Mouse (Mus musculus) midbrain, embryonic 11.5 days (tissue): ENCODE results near the gene Bdnf. TPM values are rescaled to one million over a fixed set of nuclear protein-coding genes. Genes with fewer than 3 reads are reported as not detected.

ENCODE experiments used
- ATAC-seq: fragments of 200-750 bp; cut with Nextera tagmentation; 2 replicates; pipeline ENCODE4 v1.8.0; 2017; ENCODE audit warnings: moderate TSS enrichment, moderate library complexity; ENCODE audit not compliant: low FRiP score
- DNase-seq: peaks from one replicate; pipeline ENCODE4 v3.0.0; 2015; ENCODE audit warnings: low spot score; ENCODE audit errors: missing footprints
- H3K27ac ChIP-seq: fragments of 300-500 bp; sonication (generic); 2 replicates; pipeline ENCODE4 v1.5.1; 2014; ENCODE audit warnings: low read depth, low read length
- H3K27me3 ChIP-seq: fragments of 300-500 bp; sonication (generic); 2 replicates; pipeline ENCODE4 v1.6.1; 2014; ENCODE audit warnings: mild to moderate bottlenecking, low read length, moderate library complexity, mixed read lengths; ENCODE audit not compliant: control insufficient read depth, insufficient read depth
- H3K36me3 ChIP-seq: fragments of 300-500 bp; sonication (generic); 2 replicates; pipeline ENCODE4 v1.6.1; 2014; ENCODE audit warnings: mild to moderate bottlenecking, low read length, moderate library complexity, mixed read lengths; ENCODE audit not compliant: control insufficient read depth, insufficient read depth
- H3K4me1 ChIP-seq: fragments of 300-500 bp; sonication (generic); 2 replicates; pipeline ENCODE4 v1.6.1; 2014; ENCODE audit warnings: low read length; ENCODE audit not compliant: control insufficient read depth, insufficient read depth
- H3K4me2 ChIP-seq: fragments of 300-500 bp; sonication (generic); 2 replicates; pipeline ENCODE4 v1.6.1; 2014; ENCODE audit warnings: mild to moderate bottlenecking, moderate library complexity
- H3K4me3 ChIP-seq: fragments of 300-500 bp; sonication (generic); 2 replicates; pipeline ENCODE4 v1.5.1; 2014; ENCODE audit warnings: low read depth, low read length
- H3K9ac ChIP-seq: fragments of 300-500 bp; sonication (generic); 2 replicates; pipeline ENCODE4 v1.6.1; 2014; ENCODE audit warnings: low read length
- H3K9me3 ChIP-seq: fragments of 300-500 bp; sonication (generic); 2 replicates; pipeline ENCODE4 v1.6.1; 2016; ENCODE audit warnings: low read length; ENCODE audit not compliant: control insufficient read depth
- WGBS: fragments of 180-500 bp; shearing (Covaris S2); extraction: QIAGEN DNeasy Blood & Tissue Kit; methylation state at CpG from one replicate; pipeline ENCODE4 v1.1.7; 2014; 5-methylcytosine and 5-hydroxymethylcytosine counted together
- polyA plus RNA-seq: library from polyadenylated mRNA; unstranded; fragments of >200 nt; fragmentation: Nextera tagmentation; extraction: Ambion mirVana; gene quantifications from 2 replicates; pipeline ENCODE4 v1.2.1, GENCODE M21; 2014

Bdnf gene
- polyA plus RNA-seq, 1 experiment from 2014 or later: 1.7 TPM

DNA sequence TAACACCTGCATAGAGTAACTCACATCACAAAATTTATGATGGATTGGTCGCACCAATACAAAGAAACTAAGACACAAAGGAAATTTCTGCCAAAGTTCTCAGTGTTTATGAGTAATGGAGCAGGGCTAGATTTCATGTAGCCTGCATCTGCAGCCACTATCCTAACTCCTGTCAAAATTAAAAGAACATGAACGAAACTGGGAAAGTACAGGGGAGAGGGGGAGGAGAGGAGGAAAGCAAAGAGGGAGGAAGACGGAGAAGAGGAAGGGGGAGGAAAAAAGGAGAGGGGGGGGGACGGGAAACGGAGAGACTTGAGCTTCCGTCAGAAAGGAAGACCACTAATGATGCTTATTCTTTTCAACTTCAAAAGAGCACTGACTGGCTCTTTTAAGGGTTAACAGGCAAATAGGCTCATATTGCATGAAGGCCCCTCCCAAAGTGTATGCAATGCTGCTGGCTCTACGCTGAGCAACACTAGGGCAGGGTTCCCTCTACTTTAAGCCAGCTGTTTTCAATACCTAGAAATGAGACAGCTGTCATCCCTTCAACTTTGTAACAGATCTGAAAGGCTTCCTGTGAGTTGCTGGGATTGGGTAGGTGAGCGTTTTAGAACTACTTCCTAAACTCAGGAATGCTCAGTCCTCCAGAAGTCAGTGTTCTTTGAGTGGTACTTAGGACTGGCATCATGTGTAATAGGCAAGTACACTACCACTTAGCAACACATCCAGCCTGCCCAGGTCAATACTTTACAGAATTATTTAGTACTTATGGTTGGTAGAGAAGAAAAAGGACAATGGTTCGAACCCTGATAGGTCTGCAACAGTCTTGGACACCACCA lies 58.9 kb downstream of the Bdnf start:
- DNase-seq: no peak
- no peak overlapping the region for H3K4me2 ChIP-seq
- H3K27me3 ChIP-seq: no peaks in the 10 kb centered on the region
- no peak overlapping the region for H3K4me3 ChIP-seq
- H3K4me1 ChIP-seq: no peaks in the 10 kb centered on the region
- ATAC-seq: no peak
- H3K9ac ChIP-seq: no peak overlapping the region
- 70% methylated on average over 9 of the region's 9 CpGs for WGBS
- H3K27ac ChIP-seq: no peak overlapping the region
- no peaks in the 10 kb centered on the region for H3K36me3 ChIP-seq
- no peaks in the 10 kb centered on the region for H3K9me3 ChIP-seq

DNA sequence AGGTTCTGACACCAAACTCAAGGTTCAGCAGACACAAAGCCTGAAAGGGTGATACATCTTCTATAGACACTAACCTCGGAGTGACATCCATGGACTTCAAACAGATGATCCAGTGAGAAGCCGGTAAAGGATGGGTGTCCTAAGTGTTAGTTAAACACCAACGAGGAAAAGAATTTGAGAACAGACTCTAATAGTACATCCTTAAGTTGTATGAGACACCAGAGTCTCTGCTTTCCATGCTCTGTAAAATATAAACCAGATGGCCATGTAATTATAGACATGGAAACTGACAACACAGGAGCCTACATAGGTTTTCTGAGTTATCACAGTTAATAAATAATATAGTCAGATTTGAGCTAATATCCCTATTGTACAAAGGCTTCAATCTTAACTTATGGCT lies 59.7 kb downstream of the Bdnf start:
- H3K27me3 ChIP-seq: no peaks in the 10 kb centered on the region
- no peaks in the 10 kb centered on the region for H3K4me1 ChIP-seq
- WGBS: 95% methylated on average over 3 of the region's 3 CpGs
- H3K4me2 ChIP-seq: no peak overlapping the region
- no peaks in the 10 kb centered on the region for H3K36me3 ChIP-seq
- H3K4me3 ChIP-seq: no peak overlapping the region
- no peak for ATAC-seq
- no peak for DNase-seq
- H3K27ac ChIP-seq: no peak overlapping the region
- no peaks in the 10 kb centered on the region for H3K9me3 ChIP-seq
- H3K9ac ChIP-seq: no peak overlapping the region

DNA sequence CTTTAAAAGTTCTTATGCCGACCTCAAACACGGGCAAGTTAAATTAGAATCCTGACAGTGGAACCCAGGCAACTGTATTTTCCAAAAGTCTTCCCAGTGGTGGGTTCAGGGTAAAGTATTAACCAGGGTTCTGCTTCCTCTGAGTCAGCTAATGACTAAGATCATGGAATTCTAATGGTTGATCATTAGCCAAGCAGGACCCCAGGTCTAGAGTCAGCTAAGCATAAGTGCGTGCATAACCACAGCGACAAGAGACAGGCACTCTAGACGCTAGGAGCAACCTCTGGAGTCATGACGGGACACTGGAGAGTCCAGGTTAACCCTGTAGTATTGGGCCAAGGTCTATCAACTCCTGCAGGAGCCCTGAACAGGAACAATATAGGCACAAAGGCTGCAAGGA lies 60.2 kb downstream of the Bdnf start:
- 94% methylated on average over 6 of the region's 6 CpGs for WGBS

DNA sequence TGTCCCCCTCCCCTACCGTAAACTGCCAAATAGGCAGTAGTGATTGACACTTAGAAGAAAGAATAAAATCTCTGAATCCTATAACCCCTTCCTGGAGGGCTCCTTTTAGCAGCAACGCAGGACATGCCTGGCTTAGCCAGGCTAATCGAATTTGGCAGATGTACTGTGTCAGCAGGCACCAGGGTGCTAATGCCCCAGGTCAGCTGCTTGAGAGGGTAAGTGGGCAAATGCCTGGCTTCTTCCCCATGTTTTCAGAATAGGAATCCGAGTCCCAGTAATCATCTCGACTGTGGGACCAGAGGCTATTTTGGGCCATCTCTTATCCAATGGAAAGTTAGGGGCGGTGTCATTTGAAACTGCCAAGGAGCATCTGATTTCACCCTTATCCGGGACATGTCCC lies 60.8 kb downstream of the Bdnf start:
- no peak overlapping the region for H3K4me2 ChIP-seq
- ATAC-seq (no peak), DNase-seq (no peak)
- H3K4me3 ChIP-seq: no peak overlapping the region
- H3K4me1 ChIP-seq: no peaks in the 10 kb centered on the region
- H3K9ac ChIP-seq: no peak overlapping the region
- H3K36me3 ChIP-seq: no peaks in the 10 kb centered on the region
- no peaks in the 10 kb centered on the region for H3K27me3 ChIP-seq
- no peaks in the 10 kb centered on the region for H3K9me3 ChIP-seq
- no peak overlapping the region for H3K27ac ChIP-seq
- 65% methylated on average over 7 of the region's 7 CpGs for WGBS

More for the DNA sequence above, 60.2 kb downstream of the Bdnf start:
- no peak overlapping the region for H3K4me3 ChIP-seq
- H3K36me3 ChIP-seq: no peaks in the 10 kb centered on the region
- no peak overlapping the region for H3K9ac ChIP-seq
- H3K27me3 ChIP-seq: no peaks in the 10 kb centered on the region
- H3K9me3 ChIP-seq: no peaks in the 10 kb centered on the region
- DNase-seq (no peak), ATAC-seq (no peak)
- no peaks in the 10 kb centered on the region for H3K4me1 ChIP-seq
- H3K27ac ChIP-seq: no peak overlapping the region
- H3K4me2 ChIP-seq: no peak overlapping the region

DNA sequence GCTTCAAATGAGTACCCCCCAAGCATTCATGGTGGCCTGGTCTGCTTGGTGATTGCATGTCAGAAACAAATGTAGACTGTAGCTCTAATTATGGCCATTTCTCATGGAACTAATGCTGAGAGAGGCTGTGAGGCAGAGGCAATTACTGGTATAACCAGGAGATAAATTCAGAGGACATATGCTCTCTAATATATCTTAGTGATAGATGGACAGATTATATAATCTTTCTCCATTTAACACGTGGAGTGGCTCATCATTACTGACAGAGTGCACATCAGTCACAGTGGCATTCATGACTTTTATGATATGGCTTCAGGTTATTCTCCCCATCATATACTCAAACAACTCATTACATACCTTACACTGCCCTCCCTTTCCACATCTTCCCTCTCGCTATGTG lies 61.8 kb downstream of the Bdnf start:
- Histone ChIP-seq H3K27me3 (no peaks in the 10 kb centered on the region), H3K4me2 (no peak overlapping the region), H3K4me1 (no peaks in the 10 kb centered on the region), H3K9ac (no peak overlapping the region), H3K27ac (no peak overlapping the region), H3K36me3 (no peaks in the 10 kb centered on the region), H3K4me3 (no peak overlapping the region), H3K9me3 (no peaks in the 10 kb centered on the region)
- no peak for DNase-seq
- ATAC-seq: no peak
- WGBS: 82% methylated on average over 2 of the region's 2 CpGs

DNA sequence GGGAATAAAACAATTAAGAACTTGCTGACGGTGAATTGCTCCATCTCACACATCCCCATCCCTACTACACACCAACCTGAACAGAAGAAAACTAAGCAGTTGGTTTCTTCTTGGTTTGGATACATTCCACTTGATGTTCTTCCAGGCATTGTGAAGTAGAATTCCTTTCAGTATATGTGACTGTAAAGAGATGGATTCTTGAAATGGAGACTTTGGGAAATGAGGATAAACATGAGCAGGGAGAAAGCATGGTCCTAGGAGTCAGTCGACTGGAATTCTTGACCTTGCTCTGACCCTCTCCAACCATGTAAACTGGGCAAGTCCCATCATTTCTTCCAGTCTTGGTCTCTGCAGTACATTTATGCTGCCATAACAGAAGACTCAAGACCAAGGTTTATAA lies 63.8 kb downstream of the Bdnf start:
- WGBS: 84% methylated on average over 2 of the region's 2 CpGs
- H3K9ac ChIP-seq: no peak overlapping the region
- ATAC-seq (no peak), DNase-seq (no peak)
- no peak overlapping the region for H3K4me2 ChIP-seq
- no peak overlapping the region for H3K4me3 ChIP-seq
- H3K27me3 ChIP-seq: no peaks in the 10 kb centered on the region
- 0 out of 2 replicates have a peak, but pooled peaks cover under 1% of the 10 kb centered on the region for H3K4me1 ChIP-seq
- H3K9me3 ChIP-seq: no peaks in the 10 kb centered on the region
- H3K27ac ChIP-seq: no peak overlapping the region
- H3K36me3 ChIP-seq: no peaks in the 10 kb centered on the region

DNA sequence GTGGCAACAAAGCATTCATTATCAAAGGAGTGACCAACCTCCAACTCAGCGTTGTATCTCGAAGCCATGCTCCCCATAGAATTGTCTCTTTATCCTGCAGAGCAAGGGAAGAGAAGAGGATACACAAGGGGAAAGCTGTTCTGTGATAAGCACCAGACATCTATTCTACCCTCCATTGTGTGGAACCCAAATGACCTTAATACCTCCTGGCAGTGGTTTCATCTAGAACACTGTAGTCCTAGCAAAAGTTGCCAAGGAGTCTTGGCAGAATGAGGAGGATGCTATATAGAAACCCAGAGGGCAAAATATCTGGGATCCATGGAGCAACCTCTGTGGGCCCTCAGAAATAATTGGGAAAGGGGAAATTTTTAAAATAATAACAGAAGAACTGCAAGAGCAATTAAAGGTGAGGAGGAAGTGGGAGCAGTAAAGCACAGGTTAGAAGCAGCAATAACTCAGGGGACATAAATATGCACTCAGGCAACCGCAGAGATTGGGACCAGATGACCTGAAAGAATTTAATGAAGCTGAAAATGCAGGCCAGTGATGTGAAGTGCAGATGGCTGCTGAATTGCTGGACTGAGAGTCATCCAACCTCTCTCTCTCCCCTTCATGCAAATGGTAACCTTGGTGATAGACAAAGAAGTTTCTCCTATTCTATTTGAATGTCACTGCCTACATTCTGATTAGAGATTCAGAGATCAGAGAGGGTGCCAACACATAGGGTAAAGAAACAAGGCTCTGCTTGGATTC lies 68.9 kb downstream of the Bdnf start:
- ATAC-seq: peak; percentile 82
- no peak for DNase-seq
- Histone ChIP-seq H3K27ac (no peak overlapping the region), H3K4me3 (no peak overlapping the region), H3K4me2 (no peak overlapping the region), H3K36me3 (no peaks in the 10 kb centered on the region), H3K4me1 (0 out of 2 replicates have a peak, but pooled peaks cover 3% of the 10 kb centered on the region), H3K9ac (no peak overlapping the region), H3K9me3 (no peaks in the 10 kb centered on the region), H3K27me3 (no peaks in the 10 kb centered on the region)
- 67% methylated on average over 3 of the region's 3 CpGs for WGBS

DNA sequence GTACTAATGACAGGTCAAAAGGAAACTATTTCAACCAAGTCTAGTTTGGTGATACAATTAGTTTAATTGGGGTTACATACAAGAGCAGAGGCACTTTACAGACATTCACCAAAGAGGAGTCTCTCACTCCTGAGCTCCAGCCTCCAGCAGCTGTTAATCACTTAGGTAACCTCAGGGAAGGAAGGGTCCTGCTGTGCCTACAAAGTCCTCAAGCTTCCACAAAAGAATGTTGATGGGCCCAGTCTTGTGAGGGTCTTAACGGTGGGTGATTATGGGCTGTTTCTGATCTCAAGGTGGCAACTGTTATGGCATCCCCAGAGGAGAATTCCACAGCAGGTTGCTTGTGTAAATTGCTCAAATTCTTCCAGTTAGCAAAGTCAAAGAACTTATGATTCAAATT lies 71.7 kb downstream of the Bdnf start:
- 14% methylated on average over 1 of the region's 1 CpGs for WGBS
- no peak for DNase-seq
- no peak overlapping the region for H3K4me2 ChIP-seq
- H3K27me3 ChIP-seq: no peaks in the 10 kb centered on the region
- 0 out of 2 replicates have a peak, but pooled peaks cover 3% of the 10 kb centered on the region for H3K4me1 ChIP-seq
- no peak overlapping the region for H3K27ac ChIP-seq
- no peaks in the 10 kb centered on the region for H3K36me3 ChIP-seq
- no peak for ATAC-seq
- H3K9ac ChIP-seq: no peak overlapping the region
- H3K9me3 ChIP-seq: no peaks in the 10 kb centered on the region
- H3K4me3 ChIP-seq: no peak overlapping the region

DNA sequence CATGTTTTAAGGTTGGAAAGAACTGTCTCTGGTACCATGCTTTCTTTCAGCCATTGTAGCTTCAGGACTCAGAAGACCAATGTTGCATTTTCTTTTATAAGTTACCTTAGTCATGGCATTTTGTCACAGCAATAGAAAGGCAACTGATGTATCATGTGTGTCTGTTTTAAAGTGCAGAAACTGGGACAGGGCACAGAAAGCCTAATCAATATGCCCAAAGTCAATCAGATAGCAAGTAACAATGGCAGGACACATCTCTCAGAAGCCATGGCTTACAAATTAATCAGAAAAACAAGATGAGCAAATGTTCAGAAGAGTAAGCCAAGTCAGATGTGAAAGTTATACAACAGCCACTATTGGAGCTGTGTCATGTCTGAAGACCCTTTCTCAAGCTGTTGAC lies 73.9 kb downstream of the Bdnf start:
- Histone ChIP-seq H3K36me3 (no peaks in the 10 kb centered on the region), H3K9me3 (no peaks in the 10 kb centered on the region), H3K9ac (no peak overlapping the region), H3K4me2 (no peak overlapping the region), H3K4me1 (0 out of 2 replicates have a peak, but pooled peaks cover 1% of the 10 kb centered on the region), H3K27me3 (no peaks in the 10 kb centered on the region), H3K27ac (no peak overlapping the region), H3K4me3 (no peak overlapping the region)
- DNase-seq: no peak
- no peak for ATAC-seq
